Comparison of ENCODE assay signal across 8 mouse cellular contexts in genomic region chr11:99385813-99386721, GRCm38 (mm10). TPM values are rescaled to one million over a fixed set of nuclear protein-coding genes. Genes with fewer than 3 reads are reported as not detected.
DNase-seq lines count a peak whose midpoint lies in the region; ATAC-seq and TF ChIP-seq lines count a peak whose summit lies in the region.

No protein-coding gene starts in this region.

- H3K4me2 ChIP-seq in intestine, embryonic 14.5 days (ENCODE audit: low read length), result peak overlapping the region; percentile 86

- no peaks in the 10 kb centered on the region for H3K27me3 ChIP-seq in intestine, embryonic 14.5 days (replicated peaks; ENCODE audit: control insufficient read depth, insufficient read depth, low read length)

- intact Hi-C loops in gastrocnemius, postnatal 14 days (cut with DNase I; ENCODE audit: low total_unique reads), result no loop called here
- intact Hi-C loops in left cerebral cortex, postnatal 10 days (cut with DNase I), result loop anchor here (10.0 kb wide), 2 partner anchors 619 to 779 kb away; no protein-coding TSS in a partner anchor

- TF ChIP-seq POLR2A in cortical plate, adult 2 months (IDR thresholded peaks at IDR 0.05; ENCODE audit: extremely low read depth, insufficient read depth, low read length), result 0 out of 2 replicates have a peak, but pooled peaks have one; percentile 15

- WGBS in intestine, embryonic 14.5 days, result 1% methylated on average over 71 of the region's 71 CpGs

- DNase-seq in adipocyte (ENCODE audit: low spot score), result peak; percentile 87
- peak; percentile 93 for DNase-seq in gastrocnemius, postnatal 14 days
- peak; percentile 90 for DNase-seq in intestine, embryonic 14.5 days (ENCODE audit: low spot score)
- peak; percentile 84 to 94 for DNase-seq in left cerebral cortex, postnatal 10 days (ENCODE audit: extremely low spot score in 1 of 2, low spot score in 2 of 2)
- DNase-seq in right cerebral cortex, postnatal 10 days (ENCODE audit: low spot score in 2 of 2), result peak; percentile 93
- peak; percentile 91 for DNase-seq in urinary bladder, postnatal 14 days (ENCODE audit: low spot score)

- peak; percentile 77; the same call in 1 of the 2 replicates for ATAC-seq in intestine, embryonic 14.5 days (replicated peaks; ENCODE audit: low FRiP score, low TSS enrichment, low read depth)
- ATAC-seq in megakaryocyte progenitor cell, adult 5-6 weeks (replicated peaks; ENCODE audit: poor library complexity), result peak; percentile 99

- H3K36me3 ChIP-seq in intestine, embryonic 14.5 days (ENCODE audit: control insufficient read depth, insufficient read depth, low read length), result no peaks in the 10 kb centered on the region

- peaks cover 3% of the 10 kb centered on the region; the same call in 1 of the 2 replicates for H3K4me1 ChIP-seq in cortical plate, adult 2 months (ENCODE audit: control insufficient read depth, insufficient read depth, low read length)
- H3K4me1 ChIP-seq in intestine, embryonic 14.5 days (replicated peaks; ENCODE audit: control insufficient read depth, insufficient read depth, low read length), result peaks cover 5% of the 10 kb centered on the region; the same call in 1 of the 2 replicates

- peak overlapping the region; percentile 69 for H3K9ac ChIP-seq in intestine, embryonic 14.5 days (ENCODE audit: low read length)

- peak overlapping the region; percentile 96 for H3K27ac ChIP-seq in cortical plate, adult 2 months (ENCODE audit: insufficient read depth, low read length)
- H3K27ac ChIP-seq in intestine, embryonic 14.5 days (ENCODE audit: low read depth), result peak overlapping the region; percentile 99

- TF ChIP-seq CTCF in cortical plate, adult 2 months (IDR thresholded peaks at IDR 0.05; ENCODE audit: extremely low read depth, insufficient read depth, low read length), result no peak

- no peaks in the 10 kb centered on the region for H3K9me3 ChIP-seq in intestine, embryonic 14.5 days (ENCODE audit: control insufficient read depth, low read length)

- H3K4me3 ChIP-seq in cortical plate, adult 2 months (ENCODE audit: insufficient read depth, low read length), result peak overlapping the region; percentile 67
- H3K4me3 ChIP-seq in intestine, embryonic 14.5 days (ENCODE audit: low read depth, low read length), result peak overlapping the region; percentile 62

RNA-seq across cellular contexts. Expression of gene Krt10, which starts 3.1 kb away (rescaled TPM):
- polyA plus RNA-seq in cortical plate, adult 2 months (2012; rRNA removed), result 10.5 and 12.9 TPM in 2 replicates
- total RNA-seq in gastrocnemius, postnatal 14 days (2021), result 1 to 10 TPM; 4.5 to 5.7 TPM
- 26.2 and 28.5 TPM in 2 replicates for polyA plus RNA-seq in intestine, embryonic 14.5 days (2014; fragmentation: Nextera tagmentation; extraction: Ambion mirVana)
- 10 to 100 TPM; 10.6 to 11.3 TPM for total RNA-seq in left cerebral cortex, postnatal 10 days (2021)
- total RNA-seq in megakaryocyte progenitor cell, adult 5-6 weeks (2015), result 2.3 and 7.2 TPM in 2 replicates
- 0.47 TPM in 1 of 2 replicates, not detected in the other for total RNA-seq in megakaryocyte progenitor cell, adult 5-6 weeks (2017)

RNA-seq across cellular contexts. Expression of gene Krt28, which starts 11.4 kb away (rescaled TPM):
- polyA plus RNA-seq in cortical plate, adult 2 months (2012; rRNA removed), result 0.15 and 0.25 TPM in 2 replicates
- not detected for total RNA-seq in gastrocnemius, postnatal 14 days (2021)
- not detected in 2 replicates for polyA plus RNA-seq in intestine, embryonic 14.5 days (2014; fragmentation: Nextera tagmentation; extraction: Ambion mirVana)
- under 1 TPM in 1 of 2 experiments, not detected in 1; 0.28 TPM for total RNA-seq in left cerebral cortex, postnatal 10 days (2021)
- not detected in 2 replicates for total RNA-seq in megakaryocyte progenitor cell, adult 5-6 weeks (2015)
- not detected in 2 replicates for total RNA-seq in megakaryocyte progenitor cell, adult 5-6 weeks (2017)

RNA-seq across cellular contexts. Expression of gene Krt27, which starts 35.2 kb away (rescaled TPM):
- polyA plus RNA-seq in cortical plate, adult 2 months (2012; rRNA removed), result not detected in 2 replicates
- not detected for total RNA-seq in gastrocnemius, postnatal 14 days (2021)
- polyA plus RNA-seq in intestine, embryonic 14.5 days (2014; fragmentation: Nextera tagmentation; extraction: Ambion mirVana), result not detected in 2 replicates
- not detected for total RNA-seq in left cerebral cortex, postnatal 10 days (2021)
- not detected in 2 replicates for total RNA-seq in megakaryocyte progenitor cell, adult 5-6 weeks (2015)
- total RNA-seq in megakaryocyte progenitor cell, adult 5-6 weeks (2017), result not detected in 2 replicates

RNA-seq across cellular contexts. Expression of gene Krt12, which starts 36.0 kb away (rescaled TPM):
- 16.4 and 16.9 TPM in 2 replicates for polyA plus RNA-seq in cortical plate, adult 2 months (2012; rRNA removed)
- total RNA-seq in gastrocnemius, postnatal 14 days (2021), result not detected
- polyA plus RNA-seq in intestine, embryonic 14.5 days (2014; fragmentation: Nextera tagmentation; extraction: Ambion mirVana), result not detected in 2 replicates
- 1 to 10 TPM; 6.0 to 6.3 TPM for total RNA-seq in left cerebral cortex, postnatal 10 days (2021)
- total RNA-seq in megakaryocyte progenitor cell, adult 5-6 weeks (2015), result not detected in 2 replicates
- total RNA-seq in megakaryocyte progenitor cell, adult 5-6 weeks (2017), result not detected in 2 replicates

RNA-seq across cellular contexts. Expression of gene Krt26, which starts 48.3 kb away (rescaled TPM):
- polyA plus RNA-seq in cortical plate, adult 2 months (2012; rRNA removed), result 0.04 TPM in 1 of 2 replicates, not detected in the other
- not detected for total RNA-seq in gastrocnemius, postnatal 14 days (2021)
- polyA plus RNA-seq in intestine, embryonic 14.5 days (2014; fragmentation: Nextera tagmentation; extraction: Ambion mirVana), result 0.04 and 0.16 TPM in 2 replicates
- under 1 TPM; 0.20 to 0.21 TPM for total RNA-seq in left cerebral cortex, postnatal 10 days (2021)
- total RNA-seq in megakaryocyte progenitor cell, adult 5-6 weeks (2015), result not detected in 2 replicates
- total RNA-seq in megakaryocyte progenitor cell, adult 5-6 weeks (2017), result not detected in 2 replicates

Comparison
In these comparisons a context has a peak if more than half of its experiments do, and no peak if none do; other contexts are left out.
1. Peak in every context shown above with its lines: DNase-seq, ATAC-seq, H3K4me3 ChIP-seq and H3K27ac ChIP-seq.